Mouse (Mus musculus) MEL (cell line): Measurements from ENCODE around the gene Robo1. TPM values are rescaled to one million over a fixed set of nuclear protein-coding genes. Genes with fewer than 3 reads are reported as not detected.

Experiments used
- DNase-seq: peaks from one replicate; pipeline ENCODE4 v3.0.0; 2011; ENCODE audit warnings: low read depth, low spot score
- H3K27ac ChIP-seq: 2 replicates; pipeline ENCODE4 v1.5.1; 2012; ENCODE audit warnings: low read depth, mild to moderate bottlenecking, control low read depth, low read length, moderate library complexity; ENCODE audit not compliant: control insufficient read depth
- H3K27me3 ChIP-seq, 2 experiments: fragments of 150-350 bp in 1 of 2; sonication (generic) in 1 of 2; 2 replicates each; pipeline ENCODE4 v1.6.1; 2012; ENCODE audit warnings: low read length in 2 of 2, mild to moderate bottlenecking in 2 of 2, improper control_type of control experiment in 1 of 2, moderate library complexity in 1 of 2; ENCODE audit not compliant: insufficient read depth in 2 of 2, control insufficient read depth in 1 of 2
- H3K36me3 ChIP-seq, 2 experiments: 2 replicates each; pipeline ENCODE4 v1.6.1; 2012 to 2014; ENCODE audit warnings: low read length in 2 of 2, improper control_type of control experiment in 1 of 2, inconsistent platforms in 1 of 2, mild to moderate bottlenecking in 1 of 2; ENCODE audit not compliant: insufficient read depth in 2 of 2, control insufficient read depth in 1 of 2
- H3K4me1 ChIP-seq, 2 experiments: fragments of 150-350 bp in 1 of 2; sonication (generic) in 1 of 2; 2 replicates each; pipeline ENCODE4 v1.6.1; 2012; ENCODE audit warnings: low read length in 2 of 2, improper control_type of control experiment in 1 of 2, mild to moderate bottlenecking in 1 of 2; ENCODE audit not compliant: insufficient read depth in 2 of 2, control insufficient read depth in 1 of 2
- H3K4me3 ChIP-seq, 2 experiments: fragments of 150-350 bp in 1 of 2; sonication (generic) in 1 of 2; 2 replicates each; pipeline ENCODE4 v1.5.1; 2012; ENCODE audit warnings: low read depth in 2 of 2, low read length in 2 of 2, mild to moderate bottlenecking in 2 of 2, moderate library complexity in 2 of 2, control low read depth in 1 of 2, improper control_type of control experiment in 1 of 2; ENCODE audit not compliant: control insufficient read depth in 1 of 2, insufficient read depth in 1 of 2
- H3K79me2 ChIP-seq: 2 replicates; pipeline ENCODE4 v1.6.1; 2012; ENCODE audit warnings: mild to moderate bottlenecking, low read length, moderate library complexity; ENCODE audit not compliant: control insufficient read depth, poor library complexity, insufficient read depth
- H3K9ac ChIP-seq: 2 replicates; pipeline ENCODE4 v1.6.1; 2012; ENCODE audit warnings: low read depth, mild to moderate bottlenecking, control low read depth, low read length, moderate library complexity; ENCODE audit not compliant: control insufficient read depth, poor library complexity, severe bottlenecking
- H3K9me3 ChIP-seq: fragments of 150-350 bp; sonication (generic); replicated peaks from 2 replicates; pipeline ENCODE4 v1.6.1; 2012; ENCODE audit warnings: mild to moderate bottlenecking, low read length, improper control_type of control experiment, moderate library complexity; ENCODE audit not compliant: insufficient read depth
- BHLHE40 ChIP-seq: IDR thresholded peaks from 2 replicates; pipeline ENCODE4 v1.6.1; 2012; ENCODE audit warnings: low read depth, mild to moderate bottlenecking, inconsistent platforms, low read length, improper control_type of control experiment, borderline replicate concordance
- CHD1 ChIP-seq: IDR thresholded peaks from 2 replicates; pipeline ENCODE4 v1.6.1; 2012; ENCODE audit warnings: low read depth, mild to moderate bottlenecking, inconsistent platforms, low read length, improper control_type of control experiment
- CHD2 ChIP-seq: IDR thresholded peaks from 2 replicates; pipeline ENCODE4 v1.6.1; 2011; ENCODE audit warnings: low read length, improper control_type of control experiment
- E2F4 ChIP-seq: IDR thresholded peaks from 2 replicates; pipeline ENCODE4 v1.6.1; 2011; ENCODE audit warnings: low read depth, low read length, improper control_type of control experiment, borderline replicate concordance
- GABPA ChIP-seq: IDR thresholded peaks from 2 replicates; pipeline ENCODE4 v1.6.1; 2012; ENCODE audit warnings: low read depth, mild to moderate bottlenecking, inconsistent platforms, low read length, improper control_type of control experiment, moderate library complexity
- GATA1 ChIP-seq: IDR thresholded peaks from 2 replicates; pipeline ENCODE4 v1.6.1; 2011; ENCODE audit warnings: low read depth, low read length, improper control_type of control experiment
- KAT2A ChIP-seq: conservative IDR thresholded peaks from 2 replicates; pipeline ENCODE4 v1.6.1; 2012; ENCODE audit warnings: low read depth, low read length, improper control_type of control experiment, inconsistent platforms
- MAX ChIP-seq: IDR thresholded peaks from 2 replicates; pipeline ENCODE4 v1.6.1; 2011; ENCODE audit warnings: low read length, improper control_type of control experiment
- MEF2A ChIP-seq: IDR thresholded peaks from 2 replicates; pipeline ENCODE4 v1.6.1; 2014; ENCODE audit warnings: low read depth, mild to moderate bottlenecking, inconsistent platforms, low read length, improper control_type of control experiment; ENCODE audit not compliant: poor library complexity, insufficient replicate concordance, severe bottlenecking; ENCODE audit errors: extremely low read depth
- NRF1 ChIP-seq: IDR thresholded peaks from 2 replicates; pipeline ENCODE4 v1.6.1; 2014; ENCODE audit warnings: low read depth, mild to moderate bottlenecking, inconsistent platforms, low read length, improper control_type of control experiment, moderate library complexity; ENCODE audit not compliant: poor library complexity, insufficient read depth, severe bottlenecking
- POLR2AphosphoS5 ChIP-seq: IDR thresholded peaks from 2 replicates; pipeline ENCODE4 v1.6.1; 2012; ENCODE audit warnings: low read depth, borderline replicate concordance, mild to moderate bottlenecking, inconsistent platforms, low read length, moderate library complexity, mixed read lengths
- RAD21 ChIP-seq: IDR thresholded peaks from 2 replicates; pipeline ENCODE4 v1.6.1; 2011; ENCODE audit warnings: mild to moderate bottlenecking, low read depth, low read length, improper control_type of control experiment
- RCOR1 ChIP-seq: IDR thresholded peaks from 2 replicates; pipeline ENCODE4 v1.6.1; 2012; ENCODE audit warnings: low read depth, mild to moderate bottlenecking, inconsistent platforms, low read length, improper control_type of control experiment
- USF1 ChIP-seq: IDR thresholded peaks from 2 replicates; pipeline ENCODE4 v1.6.1; 2014; ENCODE audit warnings: low read depth, mild to moderate bottlenecking, inconsistent platforms, low read length, improper control_type of control experiment, moderate library complexity
- ZNF384 ChIP-seq: IDR thresholded peaks from 2 replicates; pipeline ENCODE4 v1.6.1; 2012; ENCODE audit warnings: low read depth, mild to moderate bottlenecking, inconsistent platforms, low read length, improper control_type of control experiment
- polyA plus RNA-seq, 2 experiments: library from polyadenylated mRNA; stranded (reverse) in 1 of 2; unstranded in 1 of 2; fragments of >175 nt in 1 of 2; fragments of >200 nt in 1 of 2; gene quantifications; 2 replicates each; pipeline versions ENCODE4 v1.2.1 to v1.2.4; 2012; ENCODE audit warnings: low replicate concordance in 2 of 2, low read depth in 1 of 2; ENCODE audit not compliant: insufficient read length in 2 of 2, insufficient read depth in 1 of 2, missing spikeins in 1 of 2
- total RNA-seq: library from RNA; depleted of rRNA; stranded (reverse); fragments of 300-350 nt; gene quantifications from 2 replicates; pipeline ENCODE4 v1.2.3, GENCODE M21; 2012

Gene Robo1
- total and polyA plus RNA-seq, 3 experiments, result not detected

DNA sequence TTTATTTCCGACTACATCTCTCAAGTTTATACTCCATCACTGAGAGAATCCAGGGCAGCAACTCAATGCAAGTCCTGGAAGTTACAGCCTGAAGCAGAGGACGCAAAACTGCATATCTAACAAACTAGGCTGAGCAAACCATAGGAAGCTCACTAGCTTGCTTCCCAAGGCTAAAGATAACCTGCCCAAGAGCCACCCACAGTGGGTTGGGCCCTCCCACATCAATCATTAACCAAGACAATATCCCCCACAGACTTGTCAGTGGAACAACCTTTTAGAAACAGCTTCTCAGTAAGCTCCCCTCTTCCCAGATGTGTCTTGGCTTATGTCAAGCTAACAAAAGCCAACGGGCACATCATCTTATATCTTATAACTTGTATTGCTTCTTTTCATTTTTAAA, 235.8 kb downstream of the Robo1 start:
- Histone ChIP-seq H3K27me3 (no peaks in the 10 kb centered on the region), H3K27ac (no peak overlapping the region), H3K4me1 (no peaks in the 10 kb centered on the region), H3K4me3 (no peak overlapping the region), H3K79me2 (no peaks in the 10 kb centered on the region), H3K9me3 (no peaks in the 10 kb centered on the region), H3K36me3 (no peaks in the 10 kb centered on the region), H3K9ac (no peak overlapping the region)
- DNase-seq, result no peak
- TF ChIP-seq MEF2A, result no peak
- TF ChIP-seq, all 39 proteins: peak for 0

- no peak overlapping the region for H3K9ac ChIP-seq
- H3K9me3 ChIP-seq, result no peaks in the 10 kb centered on the region
- no peak overlapping the region for H3K4me3 ChIP-seq
- no peaks in the 10 kb centered on the region for H3K27me3 ChIP-seq
- TF ChIP-seq MAX (no peak), MEF2A (no peak), CHD2 (no peak), POLR2AphosphoS5 (no peak), RAD21 (no peak), BHLHE40 (no peak), USF1 (no peak), GABPA (no peak), ZNF384 (no peak), NRF1 (no peak), GATA1 (no peak), RCOR1 (no peak), E2F4 (no peak), CHD1 (no peak), KAT2A (no peak)
- H3K4me1 ChIP-seq, result no peaks in the 10 kb centered on the region
- H3K27ac ChIP-seq, result no peak overlapping the region
- no peak for DNase-seq
- no peaks in the 10 kb centered on the region for H3K79me2 ChIP-seq
- H3K36me3 ChIP-seq, result no peaks in the 10 kb centered on the region
These were observed 236.8 kb downstream of the Robo1 start for GRCm38 (mm10) chr16:72544950-72545349.
